In the genomic region with DNA sequence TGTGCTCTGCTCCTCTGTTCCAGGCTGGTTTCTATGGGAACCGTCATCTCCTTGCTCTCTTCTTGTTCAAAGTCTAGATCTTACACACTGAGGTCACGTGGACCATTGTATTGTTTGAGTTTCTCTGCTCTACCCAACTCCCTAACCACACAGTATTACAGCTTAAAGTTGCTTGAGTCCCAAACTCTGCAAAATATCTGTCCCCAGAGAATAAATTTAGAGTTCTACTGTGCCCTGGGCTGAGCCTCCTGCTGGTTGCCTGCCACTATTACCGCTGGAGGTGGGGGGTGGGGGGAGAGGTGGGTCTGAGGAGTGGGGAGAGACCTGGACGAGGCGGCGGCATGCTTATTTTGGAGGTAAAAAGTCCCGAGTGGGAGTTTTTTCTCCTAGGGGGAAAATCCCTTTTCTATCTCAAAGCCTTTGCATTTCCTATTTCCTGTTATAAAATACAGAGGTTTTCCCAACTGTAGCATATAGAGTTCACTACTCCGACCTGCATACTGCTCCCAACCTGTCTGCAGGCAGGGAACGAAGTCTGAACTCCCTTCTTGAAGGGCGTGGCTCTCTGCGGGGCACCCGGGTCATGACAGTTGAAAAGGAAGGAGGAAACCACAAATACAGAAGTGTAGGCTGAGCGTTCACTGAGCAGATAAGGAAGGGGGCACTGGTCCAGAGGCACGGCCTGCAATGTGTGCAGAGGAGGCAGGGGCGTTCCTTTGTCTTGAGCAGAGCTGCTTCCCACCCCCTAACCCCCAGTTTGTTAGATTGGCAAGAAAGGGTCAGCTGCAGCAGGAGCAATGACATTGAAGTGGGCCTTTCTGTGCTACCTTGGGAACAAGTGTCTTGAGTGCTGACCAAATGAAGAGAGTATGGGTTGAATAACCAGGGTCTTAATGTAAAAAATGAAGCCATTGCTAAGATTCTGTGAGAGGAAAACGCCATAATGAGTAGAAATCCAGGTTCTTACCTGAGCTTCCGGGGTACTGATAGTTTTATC, we compare ENCODE assay signal across 9 mouse cellular contexts.
DNase-seq lines count a peak whose midpoint lies in the region; ATAC-seq lines count a peak whose summit lies in the region.
"Had no signal": no experiment of that assay in that cellular context is flagged by ENCODE, and none has a peak within 500 bp of the region (broad histone marks: within the 10 kb centered on the region; RNA-seq: fewer than 3 reads in every experiment).

No protein-coding gene starts in this region.

- no peaks in the 10 kb centered on the region for H3K27me3 ChIP-seq in kidney, embryonic 15.5 days
- H3K27me3 ChIP-seq in liver, embryonic 16.5 days (ENCODE audit: control insufficient read depth, insufficient read depth, low read depth, low read length) = no peaks in the 10 kb centered on the region
- H3K27me3 ChIP-seq: limb, embryonic 13.5 days had no signal

- no peak for DNase-seq in kidney, adult 8-10 months
- DNase-seq in c-Kit-positive CD71-positive TER-119-positive erythroid progenitor cells, embryonic 14.5 days (ENCODE audit: low spot score) = peak; percentile 41
- peak; percentile 64 to 73 for DNase-seq in spleen, postnatal 4 days (ENCODE audit: low spot score in 2 of 2)
- no peak for DNase-seq in embryo, embryonic 11 days
- no peak for DNase-seq in right cerebral cortex, postnatal 25 days

- 40% methylated on average over 17 of the region's 17 CpGs for WGBS in kidney, embryonic 15.5 days
- 10% methylated on average over 17 of the region's 17 CpGs for WGBS in liver, embryonic 16.5 days (ENCODE audit: insufficient replicate concordance)

- ATAC-seq in kidney, embryonic 15.5 days (replicated peaks; ENCODE audit: low FRiP score) = 0 out of 2 replicates have a peak, but pooled peaks have one; percentile 29
- peak; percentile 87 for ATAC-seq in liver, embryonic 16.5 days (ENCODE audit: low read depth)
- ATAC-seq in cerebellum, adult (ENCODE audit: insufficient number of reproducible peaks, low FRiP score, low TSS enrichment) = no peak

- no peaks in the 10 kb centered on the region for H3K9me3 ChIP-seq in kidney, embryonic 15.5 days (replicated peaks)
- no peaks in the 10 kb centered on the region for H3K9me3 ChIP-seq in liver, embryonic 16.5 days (replicated peaks; ENCODE audit: control insufficient read depth, low read length)
- H3K9me3 ChIP-seq: limb, embryonic 13.5 days had no signal

- H3K4me1 ChIP-seq in kidney, embryonic 15.5 days = no peaks in the 10 kb centered on the region
- peaks cover 10% of the 10 kb centered on the region for H3K4me1 ChIP-seq in liver, embryonic 16.5 days (ENCODE audit: control insufficient read depth, low read depth, low read length)

- no peak overlapping the region for H3K27ac ChIP-seq in kidney, embryonic 15.5 days
- H3K27ac ChIP-seq in liver, embryonic 16.5 days (ENCODE audit: low read length) = 0 out of 2 replicates have a peak overlapping the region, but pooled peaks have one; percentile 28
- H3K27ac ChIP-seq: limb, embryonic 13.5 days had no signal

- H3K4me3 ChIP-seq in kidney, embryonic 15.5 days (replicated peaks) = no peak overlapping the region
- H3K4me3 ChIP-seq in liver, embryonic 16.5 days (ENCODE audit: low read depth, low read length) = peak overlapping the region; percentile 7; the same call in 1 of the 2 replicates
- H3K4me3 ChIP-seq: limb, embryonic 13.5 days had no signal

- no peak overlapping the region for H3K9ac ChIP-seq in kidney, embryonic 15.5 days
- no peak overlapping the region for H3K9ac ChIP-seq in liver, embryonic 16.5 days (ENCODE audit: low read depth, low read length)
- H3K9ac ChIP-seq: limb, embryonic 13.5 days had no signal

- no peaks in the 10 kb centered on the region for H3K36me3 ChIP-seq in kidney, embryonic 15.5 days
- no peaks in the 10 kb centered on the region for H3K36me3 ChIP-seq in liver, embryonic 16.5 days (ENCODE audit: control insufficient read depth, insufficient read depth)
- H3K36me3 ChIP-seq: limb, embryonic 13.5 days had no signal

- H3K4me2 ChIP-seq in kidney, embryonic 15.5 days = no peak overlapping the region; the same call in 1 of the 2 replicates
- H3K4me2 ChIP-seq in liver, embryonic 16.5 days (ENCODE audit: low read depth, low read length) = peak overlapping the region; percentile 29
- H3K4me2 ChIP-seq: limb, embryonic 13.5 days had no signal

Comparison
In these comparisons a context has a peak if more than half of its experiments do, and no peak if none do; other contexts are left out.
1. DNase-seq: peak in c-Kit-positive CD71-positive TER-119-positive erythroid progenitor cells, embryonic 14.5 days (single experiment) and spleen, postnatal 4 days (2 of 2); none in kidney, adult 8-10 months (0 of 2), embryo, embryonic 11 days (single experiment) and right cerebral cortex, postnatal 25 days (single experiment).